Mouse (Mus musculus) kidney, embryonic 16.5 days (tissue): ENCODE measurements around the gene Tenm3. TPM values are rescaled to one million over a fixed set of nuclear protein-coding genes. Genes with fewer than 3 reads are reported as not detected.

Experiments used
- ATAC-seq: fragments of 200-750 bp; cut with Nextera tagmentation; 2 replicates; pipeline ENCODE4 v1.8.0; 2017; ENCODE audit warnings: moderate TSS enrichment; ENCODE audit not compliant: low FRiP score, low TSS enrichment
- H3K27ac ChIP-seq: fragments of 300-500 bp; sonication (generic); 2 replicates; pipeline ENCODE4 v1.5.1; 2014; ENCODE audit warnings: low read length
- H3K27me3 ChIP-seq: fragments of 300-500 bp; sonication (generic); 2 replicates; pipeline ENCODE4 v1.6.1; 2014; ENCODE audit warnings: low read length, control low read depth, mixed read lengths; ENCODE audit not compliant: insufficient read depth
- H3K36me3 ChIP-seq: fragments of 300-500 bp; sonication (generic); 2 replicates; pipeline ENCODE4 v1.6.1; 2014; ENCODE audit warnings: low read length, control low read depth, mixed read lengths; ENCODE audit not compliant: insufficient read depth
- H3K4me1 ChIP-seq: fragments of 300-500 bp; sonication (generic); 2 replicates; pipeline ENCODE4 v1.6.1; 2014; ENCODE audit warnings: low read length, control low read depth, mixed read lengths; ENCODE audit not compliant: insufficient read depth
- H3K4me2 ChIP-seq: fragments of 300-500 bp; sonication (generic); replicated peaks from 2 replicates; pipeline ENCODE4 v1.6.1; 2014; ENCODE audit warnings: low read depth, low read length
- H3K4me3 ChIP-seq: fragments of 300-500 bp; sonication (generic); 2 replicates; pipeline ENCODE4 v1.5.1; 2014; ENCODE audit warnings: mild to moderate bottlenecking, low read length
- H3K9ac ChIP-seq: fragments of 300-500 bp; sonication (generic); replicated peaks from 2 replicates; pipeline ENCODE4 v1.6.1; 2014; ENCODE audit warnings: low read length
- H3K9me3 ChIP-seq: fragments of 300-500 bp; sonication (generic); 2 replicates; pipeline ENCODE4 v1.6.1; 2016; ENCODE audit warnings: low read length, control low read depth
- WGBS: fragments of 180-500 bp; shearing (Covaris S2); extraction: QIAGEN DNeasy Blood & Tissue Kit; methylation state at CpG from one replicate; pipeline ENCODE4 v1.1.7; 2014; 5-methylcytosine and 5-hydroxymethylcytosine counted together
- polyA plus RNA-seq: library from polyadenylated mRNA; unstranded; fragments of >200 nt; fragmentation: Nextera tagmentation; extraction: Ambion mirVana; gene quantifications from 2 replicates; pipeline ENCODE4 v1.2.1, GENCODE M21; 2015

Gene Tenm3
- polyA plus RNA-seq, 1 experiment from 2014 or later = 20.3 TPM

DNA sequence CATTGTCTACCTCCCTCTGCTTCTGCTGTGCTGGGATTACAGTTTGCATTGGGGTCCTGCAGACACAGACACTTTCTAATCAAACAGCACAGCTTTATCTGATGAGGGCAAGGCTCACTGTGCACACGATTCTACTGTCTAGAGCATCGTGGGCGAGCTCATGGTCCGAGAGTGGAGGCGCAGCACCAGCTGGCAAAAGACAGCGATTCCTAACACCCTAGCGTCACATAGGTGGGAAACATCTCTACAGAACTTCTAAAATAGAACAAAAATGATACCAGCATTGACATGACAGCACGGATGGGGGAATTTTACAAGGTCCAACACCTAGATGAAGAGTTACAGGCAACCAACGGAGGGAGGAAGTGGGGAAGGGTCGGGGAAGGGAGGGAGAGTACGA, 561.9 kb downstream of the Tenm3 start:
- Histone ChIP-seq H3K36me3 (peaks cover 20% of the 10 kb centered on the region), H3K4me2 (no peak overlapping the region), H3K9ac (no peak overlapping the region), H3K4me1 (no peaks in the 10 kb centered on the region), H3K27ac (no peak overlapping the region), H3K4me3 (no peak overlapping the region), H3K27me3 (no peaks in the 10 kb centered on the region), H3K9me3 (no peaks in the 10 kb centered on the region)
- ATAC-seq = no peak
- 88% methylated on average over 11 of the region's 11 CpGs for WGBS

DNA sequence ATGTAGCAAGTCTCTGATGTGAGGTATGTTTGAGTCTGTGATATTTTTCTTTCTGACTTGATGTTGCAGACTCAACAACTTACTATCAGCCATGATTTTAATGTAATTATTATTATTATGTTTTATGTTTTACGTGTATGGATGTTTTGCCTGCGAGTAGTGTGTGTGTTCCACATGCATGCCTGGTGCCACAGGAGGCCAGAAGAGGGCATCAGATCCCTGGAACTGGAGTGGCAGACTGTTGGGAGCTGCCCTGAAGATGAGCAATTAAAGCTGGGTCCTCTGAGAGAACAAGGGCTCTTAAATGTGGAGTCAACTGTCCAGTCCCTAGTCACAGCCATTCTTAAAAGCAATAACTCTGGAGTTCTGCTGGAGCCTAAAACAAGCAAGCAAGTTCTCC, 564.4 kb downstream of the Tenm3 start:
- Histone ChIP-seq H3K4me2 (no peak overlapping the region), H3K9me3 (peaks cover 14% of the 10 kb centered on the region; the same call in 1 of the 2 replicates), H3K36me3 (peaks cover 37% of the 10 kb centered on the region), H3K4me3 (no peak overlapping the region), H3K9ac (no peak overlapping the region), H3K4me1 (no peaks in the 10 kb centered on the region), H3K27me3 (no peaks in the 10 kb centered on the region), H3K27ac (no peak overlapping the region)
- 88% methylated on average over 2 of the region's 2 CpGs for WGBS
- ATAC-seq = no peak

DNA sequence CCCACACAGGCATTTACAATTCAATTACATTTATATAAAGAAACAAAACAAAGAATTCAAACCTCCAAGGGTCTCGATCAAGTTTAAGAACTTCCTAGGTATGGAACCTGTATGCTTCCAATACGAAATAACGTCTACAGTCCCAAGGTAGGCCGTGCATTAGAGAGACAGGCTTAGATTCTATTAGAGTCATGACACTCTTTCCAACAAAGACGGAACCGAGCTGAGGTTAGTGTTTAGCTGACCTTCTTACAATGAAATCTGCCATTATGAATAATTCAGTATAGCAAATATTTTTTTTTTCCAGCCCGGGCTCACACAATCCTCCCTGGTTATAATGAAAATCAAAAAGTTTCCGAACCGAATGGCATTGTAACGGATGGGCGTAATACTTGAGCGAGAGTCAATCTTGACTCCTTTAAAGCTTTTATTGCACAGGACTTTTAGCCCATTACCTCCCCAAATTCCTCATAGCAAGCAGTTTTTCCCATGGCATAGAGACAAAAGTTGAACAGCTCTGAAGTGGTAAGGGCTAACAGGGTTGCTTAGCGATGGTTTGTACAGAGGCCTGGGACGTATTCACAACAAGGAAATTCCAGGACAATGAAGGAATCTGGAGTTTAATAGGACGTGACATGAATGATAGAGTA, 565.6 kb downstream of the Tenm3 start:
- no peak overlapping the region for H3K27ac ChIP-seq
- H3K4me1 ChIP-seq = no peaks in the 10 kb centered on the region
- no peaks in the 10 kb centered on the region for H3K27me3 ChIP-seq
- H3K4me2 ChIP-seq = no peak overlapping the region
- H3K9me3 ChIP-seq = peaks cover 14% of the 10 kb centered on the region; the same call in 1 of the 2 replicates
- H3K9ac ChIP-seq = no peak overlapping the region
- no peak for ATAC-seq
- WGBS = 91% methylated on average over 15 of the region's 15 CpGs
- peaks cover 38% of the 10 kb centered on the region for H3K36me3 ChIP-seq
- no peak overlapping the region for H3K4me3 ChIP-seq

DNA sequence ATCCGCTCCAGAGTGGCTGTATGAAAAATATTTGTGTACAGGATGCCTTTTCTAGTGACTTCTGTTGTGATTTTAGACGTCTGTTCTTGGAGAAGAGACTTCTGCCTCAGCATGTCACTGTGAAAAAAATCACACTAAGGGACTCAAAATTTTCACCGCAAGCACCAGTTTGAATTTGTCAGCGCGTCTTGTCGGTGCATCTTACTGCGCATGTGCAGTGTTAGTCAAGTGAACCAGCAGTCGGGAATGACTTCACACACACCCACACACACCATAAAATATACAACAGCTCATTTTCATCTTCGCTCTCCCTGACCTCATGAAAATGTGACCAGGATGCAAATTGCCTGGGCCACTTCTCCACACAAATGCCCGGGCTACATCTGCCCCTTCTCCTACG, 568.7 kb downstream of the Tenm3 start:
- Histone ChIP-seq H3K27me3 (no peaks in the 10 kb centered on the region), H3K27ac (no peak overlapping the region), H3K36me3 (peaks cover 38% of the 10 kb centered on the region), H3K4me1 (no peaks in the 10 kb centered on the region), H3K9ac (no peak overlapping the region), H3K9me3 (peaks cover 14% of the 10 kb centered on the region; the same call in 1 of the 2 replicates), H3K4me2 (no peak overlapping the region), H3K4me3 (no peak overlapping the region)
- no peak for ATAC-seq
- WGBS = 94% methylated on average over 11 of the region's 11 CpGs

DNA sequence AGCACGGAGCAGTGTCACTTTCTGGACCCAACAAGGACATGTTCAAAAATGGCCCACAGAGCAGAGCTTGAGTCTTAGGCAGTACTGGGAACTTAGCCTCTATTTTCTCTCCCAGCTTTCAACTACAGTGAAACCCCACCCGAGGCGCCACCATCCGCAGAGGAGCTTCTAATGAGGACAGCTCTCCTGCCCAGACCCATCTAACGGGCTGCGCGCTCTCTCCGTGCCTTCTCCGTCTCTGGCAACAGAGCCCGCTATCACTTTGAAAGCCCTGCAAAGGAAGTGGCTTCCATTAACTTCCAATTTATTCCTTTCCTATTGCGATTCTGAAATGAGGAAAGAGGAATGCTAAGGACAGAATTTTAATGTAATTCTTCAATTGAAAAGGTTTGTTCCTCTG, 569.2 kb downstream of the Tenm3 start:
- Histone ChIP-seq H3K9me3 (peaks cover 14% of the 10 kb centered on the region; the same call in 1 of the 2 replicates), H3K36me3 (peaks cover 38% of the 10 kb centered on the region), H3K4me2 (no peak overlapping the region), H3K27me3 (no peaks in the 10 kb centered on the region), H3K27ac (no peak overlapping the region), H3K4me3 (no peak overlapping the region), H3K9ac (no peak overlapping the region), H3K4me1 (no peaks in the 10 kb centered on the region)
- no peak for ATAC-seq
- WGBS = 93% methylated on average over 11 of the region's 11 CpGs

DNA sequence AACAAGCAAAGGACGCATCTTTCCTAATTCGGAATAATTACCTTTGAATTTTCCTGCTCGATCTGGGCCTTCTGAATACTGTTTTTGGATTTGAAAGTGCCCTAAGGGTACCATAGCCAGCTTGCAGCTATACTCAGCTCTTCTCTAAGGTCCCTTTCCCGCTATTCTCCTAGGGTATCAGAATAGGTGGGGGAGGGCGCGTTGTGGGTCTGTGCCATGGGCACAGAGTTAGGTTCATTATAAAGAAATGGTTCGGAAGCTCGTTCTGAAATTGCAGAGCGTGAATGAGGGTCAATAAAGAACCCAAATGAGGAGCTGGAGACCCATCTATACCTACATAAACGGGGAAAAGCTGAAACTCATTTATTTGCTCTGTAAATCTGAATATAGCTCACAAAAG, 575.1 kb downstream of the Tenm3 start:
- no peak overlapping the region for H3K4me3 ChIP-seq
- no peak for ATAC-seq
- no peak overlapping the region for H3K27ac ChIP-seq
- H3K36me3 ChIP-seq = no peaks in the 10 kb centered on the region
- no peak overlapping the region for H3K9ac ChIP-seq
- H3K27me3 ChIP-seq = no peaks in the 10 kb centered on the region
- WGBS = 88% methylated on average over 10 of the region's 10 CpGs
- H3K4me1 ChIP-seq = no peaks in the 10 kb centered on the region
- no peaks in the 10 kb centered on the region for H3K9me3 ChIP-seq
- H3K4me2 ChIP-seq = no peak overlapping the region

DNA sequence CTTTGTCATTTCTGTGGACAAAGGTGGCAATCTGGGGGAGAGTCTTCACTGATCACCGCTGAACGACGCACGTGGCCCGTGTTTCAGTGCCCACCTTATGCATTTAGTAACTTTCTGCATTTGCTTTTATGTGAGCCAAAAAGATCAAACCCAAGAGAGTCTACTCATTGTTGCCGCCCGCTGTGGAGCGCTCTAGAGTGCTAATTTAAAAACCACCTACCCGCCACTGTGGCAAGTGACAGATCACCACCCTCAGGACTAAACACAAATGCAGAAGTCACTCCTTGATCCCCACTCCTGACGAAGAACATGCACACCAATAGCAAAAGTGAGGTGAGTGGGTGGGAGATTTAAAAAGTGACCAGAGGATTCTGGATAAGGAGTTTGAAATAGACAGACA, 583.5 kb downstream of the Tenm3 start:
- Histone ChIP-seq H3K9me3 (no peaks in the 10 kb centered on the region), H3K27me3 (no peaks in the 10 kb centered on the region), H3K36me3 (no peaks in the 10 kb centered on the region), H3K4me3 (no peak overlapping the region), H3K4me2 (no peak overlapping the region), H3K9ac (no peak overlapping the region), H3K4me1 (no peaks in the 10 kb centered on the region), H3K27ac (no peak overlapping the region)
- WGBS = 96% methylated on average over 10 of the region's 10 CpGs
- ATAC-seq = no peak

DNA sequence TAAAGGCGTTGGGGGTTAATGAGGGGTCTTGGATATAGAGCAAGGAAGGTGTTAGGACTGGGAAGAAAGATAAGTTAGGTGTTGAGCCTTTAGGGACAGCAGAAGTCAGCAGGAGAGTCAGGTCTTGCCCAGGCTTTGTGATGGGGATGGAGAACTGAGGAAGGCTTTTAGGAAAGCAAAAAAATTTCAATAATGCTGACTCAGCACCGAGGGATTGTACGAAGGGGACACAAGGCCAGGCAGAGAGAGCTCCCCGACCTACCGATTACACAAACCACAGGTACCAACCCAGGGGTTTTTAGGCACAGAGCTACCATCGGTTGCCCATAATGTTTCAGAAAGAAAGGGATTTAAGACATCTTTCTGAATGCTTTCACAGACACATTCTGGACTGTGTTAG, 583.9 kb downstream of the Tenm3 start:
- no peak overlapping the region for H3K4me3 ChIP-seq
- 89% methylated on average over 6 of the region's 6 CpGs for WGBS
- H3K27ac ChIP-seq = no peak overlapping the region
- no peak overlapping the region for H3K9ac ChIP-seq
- no peaks in the 10 kb centered on the region for H3K9me3 ChIP-seq
- H3K4me2 ChIP-seq = no peak overlapping the region
- H3K36me3 ChIP-seq = no peaks in the 10 kb centered on the region
- no peaks in the 10 kb centered on the region for H3K27me3 ChIP-seq
- no peak for ATAC-seq
- H3K4me1 ChIP-seq = no peaks in the 10 kb centered on the region

DNA sequence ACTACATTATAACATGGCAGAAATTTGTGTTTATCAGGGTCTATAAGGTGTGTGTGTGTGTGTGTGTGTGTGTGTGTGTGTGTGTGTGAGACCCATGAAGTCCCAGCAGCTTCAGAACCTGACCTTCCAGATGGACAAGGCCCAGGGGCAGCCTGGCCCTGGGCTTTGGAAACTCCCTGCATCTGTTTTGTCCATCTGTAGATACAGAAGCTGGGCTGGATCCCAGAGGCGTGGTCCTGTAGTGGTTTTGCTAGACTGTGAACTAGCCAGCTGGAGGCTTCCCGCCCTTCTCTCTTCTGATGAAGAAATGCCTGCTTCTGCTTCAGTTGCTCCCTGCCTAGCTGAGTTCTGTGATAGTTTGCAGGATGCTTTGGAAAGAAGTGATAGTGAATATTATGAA, 599.9 kb downstream of the Tenm3 start:
- Histone ChIP-seq H3K4me3 (no peak overlapping the region), H3K27ac (no peak overlapping the region), H3K36me3 (peaks cover 17% of the 10 kb centered on the region), H3K4me2 (no peak overlapping the region), H3K27me3 (no peaks in the 10 kb centered on the region), H3K9ac (no peak overlapping the region), H3K9me3 (no peaks in the 10 kb centered on the region), H3K4me1 (peaks cover 13% of the 10 kb centered on the region; the same call in 1 of the 2 replicates)
- ATAC-seq = no peak
- WGBS = 85% methylated on average over 2 of the region's 2 CpGs

DNA sequence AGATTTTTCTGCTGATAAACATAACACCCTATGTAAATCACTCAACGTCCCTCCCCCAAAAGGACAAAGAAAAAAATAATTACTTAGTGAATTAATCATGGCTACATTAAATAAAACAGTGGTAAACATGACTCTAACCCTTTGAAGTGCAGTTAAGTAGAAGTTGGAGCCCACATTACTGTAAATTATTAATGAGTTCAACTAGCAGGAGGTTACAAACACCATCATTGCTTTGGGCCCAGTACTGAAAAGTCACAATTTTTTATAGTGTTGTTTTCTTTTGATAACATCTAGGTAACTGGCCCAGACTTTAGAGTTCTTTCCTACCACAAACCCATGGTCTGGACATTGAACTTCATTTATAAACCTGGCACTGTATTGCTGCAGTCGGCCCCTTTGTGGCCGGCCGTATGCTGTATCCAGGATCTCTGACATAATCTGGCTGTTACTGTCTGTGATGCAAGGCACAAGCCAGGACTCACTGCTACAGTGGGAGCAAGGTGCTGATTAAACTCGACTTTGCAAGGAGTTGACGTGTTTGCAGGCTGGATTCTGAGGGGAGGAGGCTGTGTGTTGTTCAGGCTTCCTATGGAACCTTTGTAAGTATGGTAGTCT, 602.7 kb downstream of the Tenm3 start:
- peaks cover 9% of the 10 kb centered on the region; the same call in 1 of the 2 replicates for H3K9me3 ChIP-seq
- peaks cover 13% of the 10 kb centered on the region; the same call in 1 of the 2 replicates for H3K4me1 ChIP-seq
- H3K4me3 ChIP-seq = no peak overlapping the region
- WGBS = 30% methylated on average over 6 of the region's 6 CpGs
- H3K36me3 ChIP-seq = peaks cover 45% of the 10 kb centered on the region
- H3K4me2 ChIP-seq = no peak overlapping the region
- peak; percentile 83 for ATAC-seq
- H3K27me3 ChIP-seq = no peaks in the 10 kb centered on the region
- H3K27ac ChIP-seq = peak overlapping the region; percentile 9; the same call in 1 of the 2 replicates
- no peak overlapping the region for H3K9ac ChIP-seq
